Mouse (Mus musculus) lung, postnatal 14 days (tissue): ENCODE results near the gene Mthfd1.

Source experiments
- DNase-seq: peaks from one replicate; pipeline ENCODE4 v3.0.0; 2021

Gene Mthfd1

GRCm38 (mm10) chr12:76264325-76264965, 9.3 kb downstream of the Mthfd1 start:
- DNase-seq: peak; percentile 28

GRCm38 (mm10) chr12:76265001-76265400, 9.9 kb downstream of the Mthfd1 start:
- no peak for DNase-seq

GRCm38 (mm10) chr12:76266875-76267274, 11.8 kb downstream of the Mthfd1 start:
- DNase-seq: peak; percentile 50

GRCm38 (mm10) chr12:76268686-76269085, 13.6 kb downstream of the Mthfd1 start:
- no peak for DNase-seq

- no peak for DNase-seq
Observed at GRCm38 (mm10) chr12:76269196-76269595, 14.1 kb downstream of the Mthfd1 start.

GRCm38 (mm10) chr12:76271516-76271915, 16.4 kb downstream of the Mthfd1 start:
- DNase-seq: no peak

- no peak for DNase-seq
Observed at GRCm38 (mm10) chr12:76272610-76273524, 17.8 kb downstream of the Mthfd1 start.

- DNase-seq: no peak
Observed at GRCm38 (mm10) chr12:76278209-76278608, 23.1 kb downstream of the Mthfd1 start.

- DNase-seq: no peak
Observed at GRCm38 (mm10) chr12:76280556-76280955, 25.5 kb downstream of the Mthfd1 start.

GRCm38 (mm10) chr12:76281111-76281660, 26.1 kb downstream of the Mthfd1 start:
- no peak for DNase-seq

- DNase-seq: no peak
Observed at GRCm38 (mm10) chr12:76282132-76282531, 27.0 kb downstream of the Mthfd1 start.

- no peak for DNase-seq
Observed at GRCm38 (mm10) chr12:76282532-76283173, 27.6 kb downstream of the Mthfd1 start.

- DNase-seq: no peak
Observed at GRCm38 (mm10) chr12:76285418-76285817, 30.3 kb downstream of the Mthfd1 start.

GRCm38 (mm10) chr12:76287986-76288385, 32.9 kb downstream of the Mthfd1 start:
- DNase-seq: no peak

GRCm38 (mm10) chr12:76288494-76288893, 33.4 kb downstream of the Mthfd1 start:
- no peak for DNase-seq

GRCm38 (mm10) chr12:76289428-76289827, 34.3 kb downstream of the Mthfd1 start:
- no peak for DNase-seq

GRCm38 (mm10) chr12:76290271-76290670, 35.2 kb downstream of the Mthfd1 start:
- no peak for DNase-seq

- DNase-seq: peak; percentile 84
Observed at GRCm38 (mm10) chr12:76293192-76293591, 38.1 kb downstream of the Mthfd1 start.

- no peak for DNase-seq
Observed at GRCm38 (mm10) chr12:76297830-76298229, 42.7 kb downstream of the Mthfd1 start.

- peak; percentile 33 for DNase-seq
Observed at GRCm38 (mm10) chr12:76299361-76299906, 44.3 kb downstream of the Mthfd1 start.

GRCm38 (mm10) chr12:76300367-76300766, 45.3 kb downstream of the Mthfd1 start:
- DNase-seq: no peak

GRCm38 (mm10) chr12:76303474-76303873, 48.4 kb downstream of the Mthfd1 start:
- DNase-seq: peak; percentile 49

GRCm38 (mm10) chr12:76304199-76304598, 49.1 kb downstream of the Mthfd1 start:
- DNase-seq: no peak
